Mouse (Mus musculus) frontal cortex, postnatal 10 days (tissue): ENCODE measurements around the gene Gramd2.
"Not testable (repeated sequence)": the region's sequence is repeated elsewhere in the genome, so short reads cannot be mapped to it uniquely, and the experiment has no call there.

Experiments
- DNase-seq, 2 experiments: peaks; one replicate each; pipeline ENCODE4 v3.0.0; 2022; ENCODE audit warnings: low spot score in 2 of 2, mixed read lengths in 1 of 2

The Gramd2 gene

GRCm38 (mm10) chr9:59721144-59721543, 41.2 kb downstream of the Gramd2 start:
- no peak for DNase-seq

- peak; percentile 48 to 63 for DNase-seq
These were observed 43.2 kb downstream of the Gramd2 start for GRCm38 (mm10) chr9:59723096-59723657.

GRCm38 (mm10) chr9:59723791-59724442, 44.0 kb downstream of the Gramd2 start:
- peak; percentile 23 to 27 for DNase-seq

DNA sequence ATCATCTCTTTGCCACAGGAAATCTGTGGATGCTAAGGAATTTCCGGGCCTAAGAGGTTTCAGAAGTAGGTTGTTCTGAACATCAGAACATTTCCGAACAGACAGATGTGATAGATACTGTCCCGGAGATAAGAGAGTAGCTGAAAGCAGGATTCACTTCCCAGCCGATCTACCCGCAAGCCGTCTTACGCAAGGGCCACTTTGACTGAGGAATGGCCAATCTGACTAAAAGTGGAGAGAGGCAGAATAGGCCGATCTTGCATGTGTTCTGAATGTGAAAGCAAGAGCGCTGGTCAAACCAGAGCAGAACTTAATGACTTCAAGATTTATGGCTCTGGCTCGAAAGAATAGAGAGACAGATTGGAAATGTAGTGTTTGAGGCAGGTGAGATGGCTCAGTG, 45.6 kb downstream of the Gramd2 start:
- DNase-seq, result no peak

GRCm38 (mm10) chr9:59727569-59728286, 47.8 kb downstream of the Gramd2 start:
- DNase-seq, result no peak

GRCm38 (mm10) chr9:59731136-59731535, 51.2 kb downstream of the Gramd2 start:
- no peak for DNase-seq

DNA sequence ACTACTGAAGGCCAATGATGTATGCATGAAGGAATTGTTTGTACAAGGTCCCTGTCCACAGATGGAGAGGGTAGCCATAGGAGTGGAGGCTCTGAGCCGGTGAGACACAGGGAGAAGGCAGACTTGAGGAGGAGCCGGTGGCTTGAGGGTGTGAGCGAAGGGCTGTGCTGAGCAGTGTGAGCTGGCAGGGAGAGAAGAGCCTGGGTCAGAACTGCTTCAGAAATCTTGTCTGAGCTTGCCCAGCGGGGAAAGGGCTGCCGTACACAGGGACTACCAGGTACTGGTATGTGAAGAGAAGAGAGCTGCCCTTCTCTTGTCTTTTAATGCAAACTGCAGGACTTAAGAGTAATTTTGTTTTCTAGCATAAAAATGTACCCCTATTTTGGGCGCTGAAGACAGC, 53.1 kb downstream of the Gramd2 start:
- DNase-seq, result no peak

DNA sequence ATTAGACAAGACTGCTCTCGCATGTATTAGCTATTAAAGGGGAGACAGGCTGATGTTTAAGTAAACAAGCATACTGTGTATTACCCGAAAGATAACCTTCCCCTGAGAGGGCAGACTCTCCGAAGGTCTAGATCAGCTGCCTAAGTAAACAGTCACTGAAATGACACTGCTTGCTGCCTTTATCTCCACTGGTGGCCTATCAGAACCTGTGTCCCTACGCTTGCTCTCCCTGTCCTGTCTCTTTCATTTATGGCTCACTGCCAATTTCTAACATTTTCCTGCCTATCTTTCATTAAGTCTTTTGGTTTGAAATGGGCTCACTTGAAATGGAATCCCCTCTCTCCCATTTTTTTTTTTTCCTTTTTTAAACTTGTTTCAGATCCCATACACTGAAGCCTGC, 55.5 kb downstream of the Gramd2 start:
- no peak for DNase-seq

DNA sequence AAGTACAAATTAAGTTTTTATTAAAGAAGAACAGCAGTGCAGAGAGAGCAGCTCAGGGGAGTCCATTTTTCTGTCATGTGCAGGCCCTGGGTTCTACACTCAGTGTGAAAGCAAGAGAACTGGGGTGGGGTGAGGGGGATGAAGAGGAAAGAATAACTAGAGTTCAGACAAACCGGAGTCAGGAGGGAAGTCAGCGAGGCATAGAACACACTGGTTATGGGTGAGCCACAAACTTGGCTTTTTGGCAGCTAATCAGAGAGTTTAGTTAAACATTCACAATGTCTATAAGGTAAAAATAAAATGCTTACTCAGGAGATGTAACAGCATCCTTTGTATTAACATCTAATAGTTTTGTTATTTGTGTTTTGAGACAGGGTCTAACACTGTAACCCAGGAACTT, 60.6 kb downstream of the Gramd2 start:
- no peak for DNase-seq

DNA sequence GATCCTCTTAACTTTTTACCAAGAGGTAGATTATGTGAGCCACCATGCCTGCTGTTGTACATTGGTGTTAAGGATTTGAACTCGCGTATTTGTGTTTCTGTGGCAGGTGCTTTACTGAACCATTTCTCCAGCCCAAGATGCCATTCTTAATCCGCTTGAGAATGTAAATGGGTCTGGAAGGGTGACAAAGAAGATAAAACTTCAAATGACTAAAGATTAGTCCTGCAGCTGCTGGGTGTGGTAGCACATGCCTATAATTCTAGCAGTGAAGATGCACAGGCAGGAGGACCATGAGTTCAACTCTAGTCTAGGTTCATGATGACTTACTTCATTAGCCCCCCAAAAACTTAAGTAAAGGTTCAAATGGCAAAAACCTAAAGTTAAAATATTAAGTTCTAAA, 64.0 kb downstream of the Gramd2 start:
- no peak for DNase-seq

- DNase-seq, result no peak
These were observed 68.4 kb downstream of the Gramd2 start for GRCm38 (mm10) chr9:59748387-59748786.

DNA sequence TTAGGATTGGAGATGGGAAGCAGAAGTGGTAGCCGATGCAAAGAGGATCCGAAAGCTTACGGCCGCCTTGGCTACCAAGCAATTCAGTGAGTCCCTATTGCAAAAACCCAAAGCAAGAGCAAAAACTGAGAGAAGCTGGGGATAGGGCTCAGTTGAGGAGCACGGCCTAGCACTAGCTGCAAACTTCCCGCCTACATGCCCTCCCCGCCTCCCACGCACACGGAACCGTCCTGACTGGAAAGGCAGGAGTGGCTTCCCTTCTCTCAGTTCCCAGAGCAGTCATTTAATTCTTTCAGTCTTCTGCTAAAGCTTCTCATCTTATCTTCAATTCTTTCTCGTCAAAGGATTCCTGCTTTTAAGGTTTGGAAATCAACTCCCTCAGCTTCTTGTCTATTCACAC, 69.0 kb downstream of the Gramd2 start:
- DNase-seq, result no peak

DNA sequence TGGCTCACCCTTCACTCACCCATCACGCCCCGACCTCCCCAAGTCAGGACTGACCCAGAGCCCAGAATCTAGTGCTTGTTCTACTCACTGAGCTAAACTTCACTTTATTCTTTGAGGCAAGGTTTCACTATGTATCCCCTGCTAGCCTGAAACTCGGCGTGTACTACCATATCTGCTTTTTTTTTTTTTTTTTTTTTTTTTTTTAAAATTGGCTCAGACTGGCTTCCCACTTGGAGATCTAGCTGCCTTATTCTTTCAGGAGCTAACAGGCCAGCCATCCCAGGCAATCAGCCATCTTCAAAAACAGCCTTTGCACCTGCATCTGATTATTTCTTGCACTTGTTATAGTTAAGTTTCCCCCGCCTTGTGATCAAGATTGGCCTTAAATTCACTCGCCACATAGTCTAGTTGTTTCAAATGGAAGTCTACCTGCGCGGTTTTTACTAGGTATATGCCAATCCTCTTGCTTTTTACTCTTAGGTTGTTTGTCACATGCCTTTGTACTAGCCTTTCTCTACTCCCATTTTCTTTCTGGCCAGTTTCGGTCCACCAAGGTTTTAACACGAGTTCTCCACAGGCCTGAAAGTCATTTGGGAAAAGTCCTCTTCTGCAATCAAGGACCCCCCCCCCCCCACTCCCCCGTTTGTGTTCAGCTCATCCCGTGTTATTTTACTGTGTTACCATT, 69.8 kb downstream of the Gramd2 start:
- DNase-seq, result no peak

DNA sequence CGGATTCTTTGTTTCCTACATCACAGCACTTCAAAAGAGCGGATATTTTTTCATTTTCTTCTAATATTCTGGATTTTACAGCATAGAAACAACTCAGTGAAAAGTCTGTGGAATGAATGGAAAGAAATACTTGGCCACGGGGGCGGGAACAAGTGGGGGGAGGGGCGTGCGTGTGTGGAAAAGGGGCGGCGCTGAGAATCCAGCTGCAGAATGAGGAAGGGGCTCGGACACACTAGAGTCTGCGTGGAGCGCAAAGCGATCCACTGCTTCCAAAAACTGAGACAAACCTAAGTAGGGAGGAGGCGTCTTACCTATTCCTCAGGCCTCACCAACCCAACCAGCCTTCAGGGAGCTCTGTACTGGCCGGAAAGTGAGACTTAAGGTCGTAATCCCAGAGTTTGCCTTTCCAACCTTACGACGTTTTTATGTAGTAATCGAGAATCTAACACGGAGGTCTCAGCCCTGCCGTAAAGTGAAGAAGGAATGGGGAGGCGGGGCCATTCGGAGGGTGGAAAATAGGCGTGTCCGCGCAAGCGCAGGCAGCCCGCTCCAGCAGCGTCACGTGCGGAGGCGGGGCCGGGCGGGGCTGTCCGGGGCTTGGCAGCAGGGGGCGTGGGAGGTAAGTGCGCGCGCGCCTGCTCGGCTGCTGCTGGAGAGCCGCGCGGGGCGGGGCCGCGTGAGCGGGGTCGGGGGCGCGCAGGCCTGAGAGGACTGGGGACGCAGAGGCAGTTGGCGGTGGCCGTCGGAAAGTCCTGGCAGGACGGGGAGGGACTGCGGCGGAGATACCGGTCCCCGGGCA, 70.5 kb downstream of the Gramd2 start, which contains the start of the genes Senp8 and Myo9a:
Gene Senp8 (minus strand): TSS at position 444 of the 799 bp plus-strand sequence.
Gene Myo9a (plus strand): TSS at position 630 of the 799 bp plus-strand sequence.
- DNase-seq, result peak; percentile 99 to 100

DNA sequence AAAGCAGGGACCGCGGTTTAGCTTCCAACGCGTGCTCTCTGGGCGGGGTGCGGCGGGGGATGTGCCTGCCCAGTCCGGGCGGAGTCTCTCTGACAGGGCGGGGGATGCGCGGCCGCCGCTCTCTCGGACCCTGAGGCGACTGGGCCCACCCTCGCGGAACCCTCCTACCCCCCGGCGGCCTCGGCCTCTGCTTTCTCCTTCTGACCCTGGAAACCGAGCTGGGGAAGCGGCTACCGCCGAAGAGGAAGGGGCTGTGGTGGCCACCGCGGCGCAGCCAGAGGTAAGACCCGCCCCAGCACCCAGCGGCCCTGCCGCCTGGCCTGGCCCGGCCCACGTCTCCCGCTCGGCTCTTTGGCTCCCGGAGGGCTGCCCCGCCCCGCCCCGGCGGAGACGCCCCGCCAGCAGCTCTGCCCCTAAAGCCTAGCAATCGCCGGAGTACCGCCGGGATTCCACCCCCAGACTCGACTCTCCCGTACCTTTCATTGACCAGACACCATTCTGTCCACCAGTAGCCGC, 71.2 kb downstream of the Gramd2 start:
- peak in 1 of 2 experiments; percentile 76 for DNase-seq

DNA sequence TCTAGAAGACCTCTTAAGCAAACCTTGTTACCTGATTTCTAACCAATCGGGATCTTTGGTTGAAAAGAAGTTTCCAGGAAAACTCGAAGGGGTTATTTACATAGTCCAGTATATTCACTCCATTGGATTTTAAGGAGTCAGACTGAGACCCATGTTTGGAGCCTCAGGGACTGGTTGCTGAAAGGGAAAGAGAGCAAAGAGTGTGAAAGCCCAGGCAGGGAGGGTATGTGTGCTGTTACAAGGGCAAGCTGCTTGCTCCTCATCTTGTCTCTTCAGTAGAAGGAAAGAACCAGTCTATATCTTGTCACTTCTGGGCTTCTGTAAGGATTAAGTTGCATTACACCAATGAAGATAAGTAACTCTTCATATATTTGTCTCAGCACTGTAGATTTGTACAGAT, 72.0 kb downstream of the Gramd2 start:
- no peak for DNase-seq

DNA sequence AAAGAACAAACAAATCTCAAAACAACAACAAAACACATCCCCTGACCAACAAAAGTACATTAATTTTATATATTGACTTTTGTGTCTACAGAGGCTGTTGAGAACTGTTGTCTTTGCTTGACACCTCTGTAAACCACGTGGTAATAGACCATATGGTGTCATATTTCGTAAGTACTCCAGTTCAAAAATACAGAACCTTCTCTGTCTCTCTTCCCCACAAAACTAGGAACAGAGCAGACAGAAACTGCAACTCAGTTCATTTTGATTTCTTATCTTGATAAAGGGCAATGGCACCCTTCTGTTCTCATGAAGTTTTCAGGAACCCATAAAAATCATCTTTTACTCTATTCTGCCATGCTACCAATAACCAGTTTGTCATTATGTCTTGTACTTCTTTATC, 75.3 kb downstream of the Gramd2 start:
- no peak for DNase-seq

DNA sequence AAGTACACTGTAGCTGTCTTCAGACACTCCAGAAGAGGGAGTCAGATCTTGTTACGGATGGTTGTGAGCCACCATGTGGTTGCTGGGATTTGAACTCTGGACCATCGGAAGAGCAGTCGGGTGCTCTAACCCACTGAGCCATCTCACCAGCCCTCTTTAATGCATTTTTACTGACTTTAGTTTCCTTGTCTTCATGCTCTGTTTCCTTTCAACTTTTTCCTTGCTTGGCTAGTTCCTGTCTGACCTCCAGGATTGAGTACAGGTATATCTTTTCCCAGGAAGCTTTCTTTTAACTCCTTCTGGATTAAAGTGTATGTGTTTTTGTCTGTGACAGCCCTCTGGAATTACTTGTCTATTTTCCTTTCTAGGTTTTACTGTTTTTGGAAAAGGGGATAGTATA, 77.1 kb downstream of the Gramd2 start:
- not testable (repeated sequence) for DNase-seq

- DNase-seq, result no peak
These were observed 80.6 kb downstream of the Gramd2 start for GRCm38 (mm10) chr9:59760515-59760914.

GRCm38 (mm10) chr9:59766966-59767461, 87.1 kb downstream of the Gramd2 start:
- DNase-seq, result not testable (repeated sequence)
